In genomic region chr3:27616421-27617236, GRCm38 (mm10) we compare ENCODE assay signal across 9 mouse cellular contexts.
DNase-seq lines count a peak whose midpoint lies in the region; ATAC-seq and TF ChIP-seq lines count a peak whose summit lies in the region.
"Had no signal": no experiment of that assay in that cellular context is flagged by ENCODE, and none has a peak within 500 bp of the region (broad histone marks: within the 10 kb centered on the region; RNA-seq: fewer than 3 reads in every experiment).

No protein-coding gene starts in this region.

- DNase-seq in Muller cell, postnatal 12 days (ENCODE audit: inconsistent ontology term): peak; percentile 68
- DNase-seq in adrenal gland, postnatal 36 days: peak; percentile 65 to 76
- peak; percentile 40 for DNase-seq in gastrocnemius, postnatal 10 days
- DNase-seq in lung, adult 2 months: peak; percentile 73
- DNase-seq in urinary bladder, postnatal 36 days (ENCODE audit: low spot score in 2 of 2): peak; percentile 68 to 76
- DNase-seq in spleen, adult 12 weeks (ENCODE audit: low spot score): no peak

- no peak overlapping the region for H3K9ac ChIP-seq in intestine, embryonic 15.5 days

- H3K4me3 ChIP-seq in intestine, embryonic 15.5 days (replicated peaks): no peak overlapping the region
- H3K4me3 ChIP-seq in lung, adult 2 months (replicated peaks; ENCODE audit: extremely low read depth, low read depth, low read length): peak overlapping the region; percentile 26
- H3K4me3 ChIP-seq: myocyte had no signal

- H3K4me2 ChIP-seq in intestine, embryonic 15.5 days (replicated peaks): no peak overlapping the region; the same call in 1 of the 2 replicates

- TF ChIP-seq POLR2A in lung, adult 2 months (IDR thresholded peaks at IDR 0.05; ENCODE audit: borderline replicate concordance, extremely low read depth, low read depth, low read length): no peak

- no peaks in the 10 kb centered on the region for H3K9me3 ChIP-seq in intestine, embryonic 15.5 days

- peaks cover 20% of the 10 kb centered on the region for H3K4me1 ChIP-seq in intestine, embryonic 15.5 days (replicated peaks)
- H3K4me1 ChIP-seq in lung, adult 2 months (ENCODE audit: control insufficient read depth, insufficient read depth, low read length): peaks cover 21% of the 10 kb centered on the region

- no peaks in the 10 kb centered on the region for H3K27me3 ChIP-seq in intestine, embryonic 15.5 days (replicated peaks)

- 0 out of 2 replicates have a peak, but pooled peaks cover 2% of the 10 kb centered on the region for H3K36me3 ChIP-seq in intestine, embryonic 15.5 days

- ATAC-seq in intestine, embryonic 15.5 days: peak; percentile 67
- no peak for ATAC-seq in activated CD4-positive, CD25-positive, alpha-beta regulatory T cell, adult 4 months

- no peak overlapping the region for H3K27ac ChIP-seq in intestine, embryonic 15.5 days

- TF ChIP-seq CTCF in lung, adult 2 months (IDR thresholded peaks at IDR 0.05; ENCODE audit: insufficient read depth, low read length): no peak

- 40% methylated on average over 19 of the region's 19 CpGs for WGBS in intestine, embryonic 15.5 days
- WGBS in lung, adult 2 months: 8% methylated on average over 19 of the region's 19 CpGs
